Mouse (Mus musculus) kidney, embryonic 16.5 days (tissue): ENCODE data around the gene Tmem151b. TPM values are rescaled to one million over a fixed set of nuclear protein-coding genes. Genes with fewer than 3 reads are reported as not detected.

Source experiments
- ATAC-seq: fragments of 200-750 bp; cut with Nextera tagmentation; 2 replicates; pipeline ENCODE4 v1.8.0; 2017; ENCODE audit warnings: moderate TSS enrichment; ENCODE audit not compliant: low FRiP score, low TSS enrichment
- H3K27ac ChIP-seq: fragments of 300-500 bp; sonication (generic); 2 replicates; pipeline ENCODE4 v1.5.1; 2014; ENCODE audit warnings: low read length
- H3K27me3 ChIP-seq: fragments of 300-500 bp; sonication (generic); 2 replicates; pipeline ENCODE4 v1.6.1; 2014; ENCODE audit warnings: low read length, control low read depth, mixed read lengths; ENCODE audit not compliant: insufficient read depth
- H3K36me3 ChIP-seq: fragments of 300-500 bp; sonication (generic); 2 replicates; pipeline ENCODE4 v1.6.1; 2014; ENCODE audit warnings: low read length, control low read depth, mixed read lengths; ENCODE audit not compliant: insufficient read depth
- H3K4me1 ChIP-seq: fragments of 300-500 bp; sonication (generic); 2 replicates; pipeline ENCODE4 v1.6.1; 2014; ENCODE audit warnings: low read length, control low read depth, mixed read lengths; ENCODE audit not compliant: insufficient read depth
- H3K4me2 ChIP-seq: fragments of 300-500 bp; sonication (generic); replicated peaks from 2 replicates; pipeline ENCODE4 v1.6.1; 2014; ENCODE audit warnings: low read depth, low read length
- H3K4me3 ChIP-seq: fragments of 300-500 bp; sonication (generic); 2 replicates; pipeline ENCODE4 v1.5.1; 2014; ENCODE audit warnings: mild to moderate bottlenecking, low read length
- H3K9ac ChIP-seq: fragments of 300-500 bp; sonication (generic); replicated peaks from 2 replicates; pipeline ENCODE4 v1.6.1; 2014; ENCODE audit warnings: low read length
- H3K9me3 ChIP-seq: fragments of 300-500 bp; sonication (generic); 2 replicates; pipeline ENCODE4 v1.6.1; 2016; ENCODE audit warnings: low read length, control low read depth
- WGBS: fragments of 180-500 bp; shearing (Covaris S2); extraction: QIAGEN DNeasy Blood & Tissue Kit; methylation state at CpG from one replicate; pipeline ENCODE4 v1.1.7; 2014; 5-methylcytosine and 5-hydroxymethylcytosine counted together
- polyA plus RNA-seq: library from polyadenylated mRNA; unstranded; fragments of >200 nt; fragmentation: Nextera tagmentation; extraction: Ambion mirVana; gene quantifications from 2 replicates; pipeline ENCODE4 v1.2.1, GENCODE M21; 2015

The Tmem151b gene
- polyA plus RNA-seq, 1 experiment from 2014 or later: 3.8 TPM

- peaks cover 29% of the 10 kb centered on the region for H3K36me3 ChIP-seq
- WGBS: 17% methylated on average over 14 of the region's 14 CpGs
- H3K4me2 ChIP-seq: no peak overlapping the region; the same call in 1 of the 2 replicates
- peak overlapping the region; percentile 84 for H3K27ac ChIP-seq
- H3K9me3 ChIP-seq: peaks cover 9% of the 10 kb centered on the region; the same call in 1 of the 2 replicates
- H3K4me1 ChIP-seq: peaks cover 33% of the 10 kb centered on the region
- ATAC-seq: peak; percentile 60
- H3K4me3 ChIP-seq: no peak overlapping the region
- H3K27me3 ChIP-seq: no peaks in the 10 kb centered on the region
- H3K9ac ChIP-seq: peak overlapping the region; percentile 53
These were observed 35.6 kb upstream of the Tmem151b start for GRCm38 (mm10) chr17:45584939-45585678.

- H3K4me3 ChIP-seq: no peak overlapping the region
- no peaks in the 10 kb centered on the region for H3K27me3 ChIP-seq
- H3K36me3 ChIP-seq: peaks cover 25% of the 10 kb centered on the region
- WGBS: 35% methylated on average over 12 of the region's 12 CpGs
- peak; percentile 50 for ATAC-seq
- peak overlapping the region; percentile 84 for H3K27ac ChIP-seq
- H3K9me3 ChIP-seq: peaks cover 9% of the 10 kb centered on the region; the same call in 1 of the 2 replicates
- H3K9ac ChIP-seq: peak overlapping the region; percentile 53
- no peak overlapping the region; the same call in 1 of the 2 replicates for H3K4me2 ChIP-seq
- H3K4me1 ChIP-seq: peaks cover 33% of the 10 kb centered on the region
These were observed 34.8 kb upstream of the Tmem151b start for GRCm38 (mm10) chr17:45584096-45584896.

GRCm38 (mm10) chr17:45582715-45583355, 33.4 kb upstream of the Tmem151b start:
- Histone ChIP-seq H3K4me1 (peaks cover 33% of the 10 kb centered on the region), H3K27me3 (no peaks in the 10 kb centered on the region), H3K36me3 (peaks cover 12% of the 10 kb centered on the region), H3K4me3 (no peak overlapping the region), H3K9ac (no peak overlapping the region), H3K27ac (no peak overlapping the region), H3K9me3 (peaks cover 9% of the 10 kb centered on the region; the same call in 1 of the 2 replicates), H3K4me2 (no peak overlapping the region)
- WGBS: 68% methylated on average over 6 of the region's 6 CpGs
- no peak for ATAC-seq

GRCm38 (mm10) chr17:45582188-45582587, 32.7 kb upstream of the Tmem151b start:
- no peak for ATAC-seq
- H3K36me3 ChIP-seq: peaks cover 10% of the 10 kb centered on the region
- no peak overlapping the region for H3K27ac ChIP-seq
- WGBS: 92% methylated on average over 6 of the region's 6 CpGs
- no peak overlapping the region for H3K9ac ChIP-seq
- H3K4me2 ChIP-seq: no peak overlapping the region
- peaks cover 33% of the 10 kb centered on the region for H3K4me1 ChIP-seq
- peaks cover 8% of the 10 kb centered on the region; the same call in 1 of the 2 replicates for H3K9me3 ChIP-seq
- H3K4me3 ChIP-seq: no peak overlapping the region
- H3K27me3 ChIP-seq: no peaks in the 10 kb centered on the region

GRCm38 (mm10) chr17:45581567-45581983, 32.1 kb upstream of the Tmem151b start:
- ATAC-seq: no peak
- no peak overlapping the region for H3K4me3 ChIP-seq
- WGBS: 5% methylated on average over 2 of the region's 2 CpGs
- no peak overlapping the region for H3K4me2 ChIP-seq
- H3K9ac ChIP-seq: no peak overlapping the region
- no peaks in the 10 kb centered on the region for H3K27me3 ChIP-seq
- peak overlapping the region; percentile 17; the same call in 1 of the 2 replicates for H3K27ac ChIP-seq
- H3K36me3 ChIP-seq: peaks cover 4% of the 10 kb centered on the region
- peaks cover 2% of the 10 kb centered on the region; the same call in 1 of the 2 replicates for H3K9me3 ChIP-seq
- H3K4me1 ChIP-seq: peaks cover 33% of the 10 kb centered on the region

GRCm38 (mm10) chr17:45580958-45581477, 31.5 kb upstream of the Tmem151b start:
- no peaks in the 10 kb centered on the region for H3K36me3 ChIP-seq
- no peak overlapping the region for H3K4me2 ChIP-seq
- ATAC-seq: no peak
- no peak overlapping the region for H3K4me3 ChIP-seq
- peaks cover 31% of the 10 kb centered on the region for H3K4me1 ChIP-seq
- H3K27me3 ChIP-seq: no peaks in the 10 kb centered on the region
- H3K27ac ChIP-seq: peak overlapping the region; percentile 17
- WGBS: 34% methylated on average over 12 of the region's 12 CpGs
- no peaks in the 10 kb centered on the region for H3K9me3 ChIP-seq
- H3K9ac ChIP-seq: 0 out of 2 replicates have a peak overlapping the region, but pooled peaks have one; percentile 23

GRCm38 (mm10) chr17:45579554-45579953, 30.1 kb upstream of the Tmem151b start:
- 60% methylated on average over 4 of the region's 4 CpGs for WGBS
- H3K27ac ChIP-seq: peak overlapping the region; percentile 69
- no peak overlapping the region for H3K4me3 ChIP-seq
- no peaks in the 10 kb centered on the region for H3K36me3 ChIP-seq
- H3K9me3 ChIP-seq: no peaks in the 10 kb centered on the region
- H3K27me3 ChIP-seq: no peaks in the 10 kb centered on the region
- no peak overlapping the region; the same call in 1 of the 2 replicates for H3K9ac ChIP-seq
- H3K4me1 ChIP-seq: peaks cover 26% of the 10 kb centered on the region
- H3K4me2 ChIP-seq: no peak overlapping the region
- ATAC-seq: peak; percentile 47; the same call in 1 of the 2 replicates

- WGBS: 79% methylated on average over 7 of the region's 7 CpGs
- H3K4me1 ChIP-seq: peaks cover 23% of the 10 kb centered on the region
- H3K9me3 ChIP-seq: no peaks in the 10 kb centered on the region
- H3K9ac ChIP-seq: no peak overlapping the region
- H3K4me2 ChIP-seq: no peak overlapping the region
- H3K27me3 ChIP-seq: no peaks in the 10 kb centered on the region
- H3K27ac ChIP-seq: peak overlapping the region; percentile 59; the same call in 1 of the 2 replicates
- H3K36me3 ChIP-seq: no peaks in the 10 kb centered on the region
- H3K4me3 ChIP-seq: no peak overlapping the region
- ATAC-seq: no peak
These were observed 29.4 kb upstream of the Tmem151b start for GRCm38 (mm10) chr17:45578843-45579242.

- Histone ChIP-seq H3K27ac (peak overlapping the region; percentile 9; the same call in 1 of the 2 replicates), H3K36me3 (no peaks in the 10 kb centered on the region), H3K4me3 (no peak overlapping the region), H3K4me1 (peaks cover 21% of the 10 kb centered on the region), H3K4me2 (no peak overlapping the region), H3K9ac (no peak overlapping the region), H3K9me3 (no peaks in the 10 kb centered on the region), H3K27me3 (no peaks in the 10 kb centered on the region)
- 67% methylated on average over 5 of the region's 5 CpGs for WGBS
- ATAC-seq: no peak
These were observed 28.8 kb upstream of the Tmem151b start for GRCm38 (mm10) chr17:45578242-45578641.
